Mouse (Mus musculus): ENCODE data around the gene Itm2c. TPM values are rescaled to one million over a fixed set of nuclear protein-coding genes. Genes with fewer than 3 reads are reported as not detected.

Gene Itm2c
- polyA plus RNA-seq, 1 experiment from 2014 or later, result 158 TPM

DNA sequence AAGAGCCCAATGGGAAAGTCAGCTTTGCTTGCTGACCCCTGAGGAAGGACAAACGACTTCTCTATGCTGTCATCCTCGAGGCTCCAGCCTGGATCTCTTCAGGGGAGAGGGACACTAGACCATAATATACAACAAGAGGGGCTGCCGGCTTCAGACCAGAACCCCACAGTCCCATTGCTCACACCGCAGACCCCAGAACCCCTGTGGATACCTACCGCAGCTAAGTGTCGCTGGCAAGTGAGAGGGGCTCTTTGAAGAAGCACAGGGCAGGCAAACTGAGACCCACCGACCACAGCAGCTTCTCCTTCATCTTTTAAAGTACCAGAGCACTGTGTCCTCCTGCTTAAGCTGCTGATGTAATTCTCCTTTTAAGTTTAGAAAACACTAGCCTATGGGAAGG is 40.5 kb downstream of the Itm2c start:
- H3K36me3 ChIP-seq (ENCODE audit: control insufficient read depth, insufficient read depth, low read length), result no peaks in the 10 kb centered on the region
- no peaks in the 10 kb centered on the region for H3K9me3 ChIP-seq (ENCODE audit: control insufficient read depth, low read length)
- 20% methylated on average over 7 of the region's 7 CpGs for WGBS
- ATAC-seq (ENCODE audit: low read depth) (no peak), DNase-seq (ENCODE audit: low spot score) (no peak)
- no peak overlapping the region for H3K27ac ChIP-seq (replicated peaks; ENCODE audit: low read depth, low read length)
- H3K4me2 ChIP-seq (ENCODE audit: low read depth, low read length), result no peak overlapping the region
- H3K4me1 ChIP-seq (ENCODE audit: control insufficient read depth, insufficient read depth, low read length), result peaks cover 4% of the 10 kb centered on the region; the same call in 1 of the 2 replicates
- H3K27me3 ChIP-seq (replicated peaks; ENCODE audit: control insufficient read depth, insufficient read depth, low read length), result no peaks in the 10 kb centered on the region
- no peak overlapping the region for H3K9ac ChIP-seq (ENCODE audit: low read depth, low read length)
- no peak overlapping the region for H3K4me3 ChIP-seq (ENCODE audit: low read depth, low read length)

GRCm38 (mm10) chr1:85935148-85935852 is 41.2 kb downstream of the Itm2c start:
- no peak overlapping the region for H3K4me3 ChIP-seq (ENCODE audit: low read depth, low read length)
- H3K27me3 ChIP-seq (replicated peaks; ENCODE audit: control insufficient read depth, insufficient read depth, low read length), result no peaks in the 10 kb centered on the region
- DNase-seq (ENCODE audit: low spot score) (peak; percentile 23), ATAC-seq (ENCODE audit: low read depth) (no peak)
- H3K27ac ChIP-seq (replicated peaks; ENCODE audit: low read depth, low read length), result no peak overlapping the region
- H3K36me3 ChIP-seq (ENCODE audit: control insufficient read depth, insufficient read depth, low read length), result no peaks in the 10 kb centered on the region
- H3K4me1 ChIP-seq (ENCODE audit: control insufficient read depth, insufficient read depth, low read length), result peaks cover 4% of the 10 kb centered on the region; the same call in 1 of the 2 replicates
- no peaks in the 10 kb centered on the region for H3K9me3 ChIP-seq (ENCODE audit: control insufficient read depth, low read length)
- no peak overlapping the region for H3K9ac ChIP-seq (ENCODE audit: low read depth, low read length)
- 52% methylated on average over 8 of the region's 8 CpGs for WGBS
- H3K4me2 ChIP-seq (ENCODE audit: low read depth, low read length), result no peak overlapping the region

DNA sequence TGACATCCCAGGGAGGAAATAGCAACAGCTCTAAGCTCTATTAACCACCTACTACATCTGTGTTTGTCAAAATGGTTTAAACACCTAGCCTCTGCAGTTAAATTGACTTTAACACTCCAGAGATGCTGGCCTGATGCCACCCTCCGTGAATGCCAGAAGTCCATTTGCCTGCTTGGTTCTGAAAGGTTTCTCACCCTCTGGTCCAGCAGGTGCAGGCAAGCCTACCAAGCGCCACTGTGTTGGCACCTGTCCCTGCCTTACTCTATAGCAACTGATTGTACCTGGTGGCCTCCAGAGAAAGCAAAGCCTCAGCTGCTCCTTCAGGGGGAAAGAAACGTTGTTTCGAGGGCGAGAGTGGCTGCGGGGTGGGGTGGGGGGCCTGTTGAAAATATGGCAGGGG is 42.2 kb downstream of the Itm2c start:
- no peak overlapping the region for H3K4me2 ChIP-seq (ENCODE audit: low read depth, low read length)
- no peak overlapping the region for H3K27ac ChIP-seq (replicated peaks; ENCODE audit: low read depth, low read length)
- H3K9me3 ChIP-seq (ENCODE audit: control insufficient read depth, low read length), result no peaks in the 10 kb centered on the region
- no peaks in the 10 kb centered on the region for H3K36me3 ChIP-seq (ENCODE audit: control insufficient read depth, insufficient read depth, low read length)
- ATAC-seq (ENCODE audit: low read depth) (no peak), DNase-seq (ENCODE audit: low spot score) (no peak)
- 69% methylated on average over 6 of the region's 6 CpGs for WGBS
- H3K4me1 ChIP-seq (ENCODE audit: control insufficient read depth, insufficient read depth, low read length), result peaks cover 4% of the 10 kb centered on the region; the same call in 1 of the 2 replicates
- H3K4me3 ChIP-seq (ENCODE audit: low read depth, low read length), result no peak overlapping the region
- H3K27me3 ChIP-seq (replicated peaks; ENCODE audit: control insufficient read depth, insufficient read depth, low read length), result no peaks in the 10 kb centered on the region
- H3K9ac ChIP-seq (ENCODE audit: low read depth, low read length), result no peak overlapping the region

DNA sequence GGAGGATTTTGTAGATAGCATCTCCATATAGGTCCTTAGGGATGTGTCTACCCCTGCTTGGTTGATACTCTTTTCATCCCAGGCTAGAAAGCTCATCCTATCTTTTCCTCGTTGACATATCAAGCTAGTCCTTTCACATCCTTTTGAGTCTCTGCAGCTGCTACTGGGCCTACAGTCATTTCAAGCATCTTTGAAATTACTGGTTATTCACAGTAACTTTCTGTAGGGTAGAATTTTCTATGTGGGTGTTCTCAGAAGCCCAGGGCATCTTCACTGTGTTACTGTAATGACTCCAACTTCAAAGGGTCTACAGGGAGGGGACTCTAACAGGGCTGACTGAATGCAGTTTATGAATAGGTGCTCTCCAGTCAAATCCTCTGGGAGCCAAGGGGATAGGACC is 43.2 kb downstream of the Itm2c start:
- Histone ChIP-seq H3K4me3 (ENCODE audit: low read depth, low read length) (no peak overlapping the region), H3K27ac (replicated peaks; ENCODE audit: low read depth, low read length) (no peak overlapping the region), H3K9me3 (ENCODE audit: control insufficient read depth, low read length) (no peaks in the 10 kb centered on the region), H3K27me3 (replicated peaks; ENCODE audit: control insufficient read depth, insufficient read depth, low read length) (no peaks in the 10 kb centered on the region), H3K4me2 (ENCODE audit: low read depth, low read length) (no peak overlapping the region), H3K9ac (ENCODE audit: low read depth, low read length) (no peak overlapping the region), H3K36me3 (ENCODE audit: control insufficient read depth, insufficient read depth, low read length) (no peaks in the 10 kb centered on the region), H3K4me1 (ENCODE audit: control insufficient read depth, insufficient read depth, low read length) (peaks cover 4% of the 10 kb centered on the region; the same call in 1 of the 2 replicates)
- DNase-seq (ENCODE audit: low spot score) (no peak), ATAC-seq (ENCODE audit: low read depth) (no peak)
- 79% methylated on average over 1 of the region's 1 CpGs for WGBS

DNA sequence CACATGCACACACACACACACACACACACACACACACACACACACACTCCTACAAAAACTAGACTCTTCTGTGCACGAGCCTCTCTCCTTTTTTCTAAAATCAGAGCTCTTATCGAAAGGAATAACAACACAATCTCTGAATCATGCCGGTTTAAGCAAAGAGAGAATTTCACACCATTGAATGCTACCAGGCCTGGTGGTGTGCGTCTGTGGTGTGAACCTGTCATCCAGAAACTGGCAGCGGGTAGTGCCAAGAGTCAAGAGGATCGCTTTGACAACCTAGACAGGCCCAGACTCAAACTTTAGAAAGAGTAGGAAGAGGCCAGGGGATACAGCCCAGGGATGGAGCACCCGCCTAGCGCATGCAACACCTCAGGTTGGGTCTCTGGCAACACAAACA is 48.2 kb downstream of the Itm2c start:
- Histone ChIP-seq H3K36me3 (ENCODE audit: control insufficient read depth, insufficient read depth, low read length) (no peaks in the 10 kb centered on the region), H3K27me3 (replicated peaks; ENCODE audit: control insufficient read depth, insufficient read depth, low read length) (no peaks in the 10 kb centered on the region), H3K4me1 (ENCODE audit: control insufficient read depth, insufficient read depth, low read length) (no peaks in the 10 kb centered on the region), H3K4me3 (ENCODE audit: low read depth, low read length) (no peak overlapping the region), H3K27ac (replicated peaks; ENCODE audit: low read depth, low read length) (no peak overlapping the region), H3K4me2 (ENCODE audit: low read depth, low read length) (no peak overlapping the region), H3K9me3 (ENCODE audit: control insufficient read depth, low read length) (no peaks in the 10 kb centered on the region), H3K9ac (ENCODE audit: low read depth, low read length) (no peak overlapping the region)
- no peak for ATAC-seq (ENCODE audit: low read depth)
- WGBS, result 82% methylated on average over 8 of the region's 8 CpGs
- DNase-seq (ENCODE audit: low spot score), result no peak

DNA sequence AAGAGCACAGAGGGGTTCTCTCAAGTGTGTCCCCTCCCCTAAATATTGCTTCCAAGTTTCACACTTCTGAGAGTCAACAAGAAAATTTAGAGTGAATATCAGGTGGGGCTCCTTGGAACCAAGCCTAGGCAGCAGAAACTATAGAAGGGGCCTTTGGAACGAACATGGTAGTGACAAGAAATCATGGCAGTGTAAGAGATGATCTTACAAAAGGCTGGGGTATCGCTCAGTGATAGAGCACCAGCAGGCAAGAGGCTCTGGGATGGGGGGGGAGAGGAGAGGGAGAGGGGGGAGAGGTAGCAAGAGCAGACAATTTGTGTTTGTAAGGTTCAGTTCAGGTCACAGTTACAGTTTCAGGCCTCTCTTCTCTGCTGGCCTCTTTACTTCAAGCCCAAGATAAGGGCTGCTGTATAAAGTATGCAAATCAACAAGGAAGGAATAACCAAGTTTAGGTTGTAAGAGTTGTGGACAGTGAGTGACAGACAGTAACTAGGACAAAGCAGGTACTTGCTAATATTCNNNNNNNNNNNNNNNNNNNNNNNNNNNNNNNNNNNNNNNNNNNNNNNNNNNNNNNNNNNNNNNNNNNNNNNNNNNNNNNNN is 55.1 kb downstream of the Itm2c start:
- Histone ChIP-seq H3K4me3 (ENCODE audit: low read depth, low read length) (no peak overlapping the region), H3K36me3 (ENCODE audit: control insufficient read depth, insufficient read depth, low read length) (no peaks in the 10 kb centered on the region), H3K9ac (ENCODE audit: low read depth, low read length) (no peak overlapping the region), H3K27me3 (replicated peaks; ENCODE audit: control insufficient read depth, insufficient read depth, low read length) (no peaks in the 10 kb centered on the region), H3K9me3 (ENCODE audit: control insufficient read depth, low read length) (no peaks in the 10 kb centered on the region), H3K27ac (replicated peaks; ENCODE audit: low read depth, low read length) (no peak overlapping the region), H3K4me1 (ENCODE audit: control insufficient read depth, insufficient read depth, low read length) (no peaks in the 10 kb centered on the region), H3K4me2 (ENCODE audit: low read depth, low read length) (no peak overlapping the region)
- WGBS, result 80% methylated on average over 2 of the region's 2 CpGs
- DNase-seq (ENCODE audit: low spot score), result no peak
- ATAC-seq (ENCODE audit: low read depth), result no peak

DNA sequence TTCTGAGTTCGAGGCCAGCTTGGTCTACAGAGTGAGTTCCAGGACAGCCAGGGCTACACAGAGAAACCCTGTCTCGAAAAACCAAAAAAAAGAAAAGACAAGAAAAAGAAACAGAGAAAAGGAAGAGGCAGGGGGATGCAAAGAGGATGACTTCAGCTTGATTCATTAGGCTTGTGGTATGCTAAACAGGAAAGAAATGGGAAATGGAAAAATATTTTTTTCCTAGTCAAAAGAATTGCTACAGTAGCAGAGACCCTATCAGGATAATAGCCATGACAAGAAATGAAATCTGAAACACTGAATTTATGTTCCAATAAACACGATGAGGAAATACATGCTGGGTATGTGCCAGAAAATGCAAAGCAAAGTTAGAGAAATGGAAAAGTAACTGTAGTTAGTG is 61.1 kb downstream of the Itm2c start:
- Histone ChIP-seq H3K27me3 (replicated peaks; ENCODE audit: control insufficient read depth, insufficient read depth, low read length) (no peaks in the 10 kb centered on the region), H3K9ac (ENCODE audit: low read depth, low read length) (no peak overlapping the region), H3K4me2 (ENCODE audit: low read depth, low read length) (no peak overlapping the region), H3K4me3 (ENCODE audit: low read depth, low read length) (no peak overlapping the region), H3K4me1 (ENCODE audit: control insufficient read depth, insufficient read depth, low read length) (peaks cover 21% of the 10 kb centered on the region; the same call in 1 of the 2 replicates), H3K36me3 (ENCODE audit: control insufficient read depth, insufficient read depth, low read length) (no peaks in the 10 kb centered on the region), H3K9me3 (ENCODE audit: control insufficient read depth, low read length) (no peaks in the 10 kb centered on the region), H3K27ac (replicated peaks; ENCODE audit: low read depth, low read length) (no peak overlapping the region)
- peak; percentile 49 for DNase-seq (ENCODE audit: low spot score)
- 70% methylated on average over 3 of the region's 3 CpGs for WGBS
- ATAC-seq (ENCODE audit: low read depth), result no peak

- no peaks in the 10 kb centered on the region for H3K27me3 ChIP-seq (replicated peaks; ENCODE audit: control insufficient read depth, insufficient read depth, low read length)
- H3K9me3 ChIP-seq (ENCODE audit: control insufficient read depth, low read length), result no peaks in the 10 kb centered on the region
- no peak for ATAC-seq (ENCODE audit: low read depth)
- H3K36me3 ChIP-seq (ENCODE audit: control insufficient read depth, insufficient read depth, low read length), result no peaks in the 10 kb centered on the region
- DNase-seq (ENCODE audit: low spot score), result no peak
- H3K4me3 ChIP-seq (ENCODE audit: low read depth, low read length), result no peak overlapping the region
- WGBS, result 56% methylated on average over 5 of the region's 5 CpGs
- no peak overlapping the region for H3K27ac ChIP-seq (replicated peaks; ENCODE audit: low read depth, low read length)
- no peak overlapping the region for H3K9ac ChIP-seq (ENCODE audit: low read depth, low read length)
- peaks cover 21% of the 10 kb centered on the region; the same call in 1 of the 2 replicates for H3K4me1 ChIP-seq (ENCODE audit: control insufficient read depth, insufficient read depth, low read length)
- no peak overlapping the region for H3K4me2 ChIP-seq (ENCODE audit: low read depth, low read length)
Observed at GRCm38 (mm10) chr1:85957290-85957689, 63.2 kb downstream of the Itm2c start.

Measured in embryonic facial prominence, embryonic 14.5 days (tissue).